Mouse (Mus musculus): ENCODE data around the gene Grik4. TPM values are rescaled to one million over a fixed set of nuclear protein-coding genes. Genes with fewer than 3 reads are reported as not detected.

Grik4 gene
- total and polyA plus RNA-seq, 2 experiments from 2014 or later, result 9.5 to 17.2 TPM

GRCm38 (mm10) chr9:42857756-42858155, 86.5 kb downstream of the Grik4 start:
- no peak for TF ChIP-seq CTCF (IDR thresholded peaks at IDR 0.05)
- Histone ChIP-seq H3K27ac (ENCODE audit: low read depth, low read length) (no peak overlapping the region), H3K4me1 (ENCODE audit: insufficient read depth, low read length) (no peaks in the 10 kb centered on the region), H3K9ac (replicated peaks; ENCODE audit: low read length, poor library complexity, severe bottlenecking) (no peak overlapping the region), H3K27me3 (ENCODE audit: insufficient read depth, low read length) (no peaks in the 10 kb centered on the region), H3K4me2 (ENCODE audit: low read depth, low read length, poor library complexity, severe bottlenecking) (no peak overlapping the region), H3K4me3 (ENCODE audit: low read depth, low read length) (no peak overlapping the region), H3K9me3 (ENCODE audit: low read length) (no peaks in the 10 kb centered on the region), H3K36me3 (ENCODE audit: insufficient read depth, low read length) (no peaks in the 10 kb centered on the region)
- no peak for ATAC-seq (ENCODE audit: low FRiP score)
- no peak for DNase-seq (ENCODE audit: low spot score)
- WGBS, result 81% methylated on average over 3 of the region's 3 CpGs

DNA sequence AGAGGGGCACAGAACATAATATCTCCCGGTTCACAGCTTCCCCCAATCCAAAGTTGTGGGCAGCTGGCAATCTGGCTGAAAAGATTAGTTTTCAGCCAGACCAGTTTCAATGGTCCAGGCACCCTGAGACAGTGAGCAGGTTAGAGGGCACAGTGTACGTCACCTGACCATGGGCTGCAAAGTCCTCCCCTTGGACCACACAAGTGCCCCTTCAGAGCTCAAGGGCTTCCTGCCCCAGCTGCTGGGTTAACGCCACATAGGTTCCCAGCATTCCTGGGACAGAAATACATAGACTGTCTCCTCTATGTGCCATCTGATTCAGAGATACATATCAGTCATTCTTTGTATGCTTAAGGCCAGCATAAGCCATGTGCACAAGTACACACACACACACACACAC, 91.2 kb downstream of the Grik4 start:
- TF ChIP-seq CTCF (IDR thresholded peaks at IDR 0.05), result no peak
- H3K36me3 ChIP-seq (ENCODE audit: insufficient read depth, low read length), result no peaks in the 10 kb centered on the region
- WGBS, result 90% methylated on average over 3 of the region's 3 CpGs

GRCm38 (mm10) chr9:42850063-42850462, 94.2 kb downstream of the Grik4 start:
- H3K4me3 ChIP-seq (ENCODE audit: low read depth, low read length), result no peak overlapping the region
- no peaks in the 10 kb centered on the region for H3K27me3 ChIP-seq (ENCODE audit: insufficient read depth, low read length)
- DNase-seq (ENCODE audit: low spot score), result no peak
- no peaks in the 10 kb centered on the region for H3K36me3 ChIP-seq (ENCODE audit: insufficient read depth, low read length)
- H3K4me1 ChIP-seq (ENCODE audit: insufficient read depth, low read length), result no peaks in the 10 kb centered on the region
- H3K27ac ChIP-seq (ENCODE audit: low read depth, low read length), result no peak overlapping the region
- no peak overlapping the region for H3K4me2 ChIP-seq (ENCODE audit: low read depth, low read length, poor library complexity, severe bottlenecking)
- WGBS, result 90% methylated on average over 6 of the region's 6 CpGs
- no peak overlapping the region for H3K9ac ChIP-seq (replicated peaks; ENCODE audit: low read length, poor library complexity, severe bottlenecking)
- no peak for ATAC-seq (ENCODE audit: low FRiP score)
- H3K9me3 ChIP-seq (ENCODE audit: low read length), result no peaks in the 10 kb centered on the region
- no peak for TF ChIP-seq CTCF (IDR thresholded peaks at IDR 0.05)

More for the DNA sequence above, 91.2 kb downstream of the Grik4 start:
- DNase-seq (ENCODE audit: low spot score) (no peak), ATAC-seq (ENCODE audit: low FRiP score) (no peak)
- H3K9me3 ChIP-seq (ENCODE audit: low read length), result no peaks in the 10 kb centered on the region
- H3K27me3 ChIP-seq (ENCODE audit: insufficient read depth, low read length), result no peaks in the 10 kb centered on the region
- no peak overlapping the region for H3K4me3 ChIP-seq (ENCODE audit: low read depth, low read length)
- no peak overlapping the region for H3K9ac ChIP-seq (replicated peaks; ENCODE audit: low read length, poor library complexity, severe bottlenecking)
- H3K4me2 ChIP-seq (ENCODE audit: low read depth, low read length, poor library complexity, severe bottlenecking), result no peak overlapping the region
- no peak overlapping the region for H3K27ac ChIP-seq (ENCODE audit: low read depth, low read length)
- no peaks in the 10 kb centered on the region for H3K4me1 ChIP-seq (ENCODE audit: insufficient read depth, low read length)

GRCm38 (mm10) chr9:42848061-42848460, 96.2 kb downstream of the Grik4 start:
- Histone ChIP-seq H3K4me3 (ENCODE audit: low read depth, low read length) (no peak overlapping the region), H3K27ac (ENCODE audit: low read depth, low read length) (no peak overlapping the region), H3K9me3 (ENCODE audit: low read length) (no peaks in the 10 kb centered on the region), H3K4me2 (ENCODE audit: low read depth, low read length, poor library complexity, severe bottlenecking) (no peak overlapping the region), H3K36me3 (ENCODE audit: insufficient read depth, low read length) (no peaks in the 10 kb centered on the region), H3K9ac (replicated peaks; ENCODE audit: low read length, poor library complexity, severe bottlenecking) (no peak overlapping the region), H3K27me3 (ENCODE audit: insufficient read depth, low read length) (no peaks in the 10 kb centered on the region), H3K4me1 (ENCODE audit: insufficient read depth, low read length) (no peaks in the 10 kb centered on the region)
- WGBS, result 39% methylated on average over 8 of the region's 9 CpGs
- ATAC-seq (ENCODE audit: low FRiP score) (no peak), DNase-seq (ENCODE audit: low spot score) (no peak)
- TF ChIP-seq CTCF (IDR thresholded peaks at IDR 0.05), result no peak

- ATAC-seq (ENCODE audit: low FRiP score) (no peak), DNase-seq (ENCODE audit: low spot score) (no peak)
- Histone ChIP-seq H3K27ac (ENCODE audit: low read depth, low read length) (no peak overlapping the region), H3K9me3 (ENCODE audit: low read length) (no peaks in the 10 kb centered on the region), H3K27me3 (ENCODE audit: insufficient read depth, low read length) (no peaks in the 10 kb centered on the region), H3K4me3 (ENCODE audit: low read depth, low read length) (no peak overlapping the region), H3K9ac (replicated peaks; ENCODE audit: low read length, poor library complexity, severe bottlenecking) (no peak overlapping the region), H3K4me2 (ENCODE audit: low read depth, low read length, poor library complexity, severe bottlenecking) (no peak overlapping the region), H3K4me1 (ENCODE audit: insufficient read depth, low read length) (no peaks in the 10 kb centered on the region; the same call in 1 of the 2 replicates), H3K36me3 (ENCODE audit: insufficient read depth, low read length) (no peaks in the 10 kb centered on the region)
- WGBS, result 70% methylated on average over 10 of the region's 10 CpGs
- no peak for TF ChIP-seq CTCF (IDR thresholded peaks at IDR 0.05)
Measured at GRCm38 (mm10) chr9:42846676-42847425, 97.4 kb downstream of the Grik4 start.

GRCm38 (mm10) chr9:42846139-42846538, 98.2 kb downstream of the Grik4 start:
- WGBS, result 78% methylated on average over 4 of the region's 4 CpGs
- no peak for ATAC-seq (ENCODE audit: low FRiP score)
- no peak overlapping the region for H3K27ac ChIP-seq (ENCODE audit: low read depth, low read length)

More at GRCm38 (mm10) chr9:42846139-42846538, 98.2 kb downstream of the Grik4 start:
- H3K27me3 ChIP-seq (ENCODE audit: insufficient read depth, low read length), result no peaks in the 10 kb centered on the region
- no peak overlapping the region for H3K9ac ChIP-seq (replicated peaks; ENCODE audit: low read length, poor library complexity, severe bottlenecking)
- H3K4me2 ChIP-seq (ENCODE audit: low read depth, low read length, poor library complexity, severe bottlenecking), result no peak overlapping the region
- H3K4me3 ChIP-seq (ENCODE audit: low read depth, low read length), result no peak overlapping the region
- H3K36me3 ChIP-seq (ENCODE audit: insufficient read depth, low read length), result no peaks in the 10 kb centered on the region
- no peak for DNase-seq (ENCODE audit: low spot score)
- no peak for TF ChIP-seq CTCF (IDR thresholded peaks at IDR 0.05)
- H3K9me3 ChIP-seq (ENCODE audit: low read length), result no peaks in the 10 kb centered on the region
- no peaks in the 10 kb centered on the region; the same call in 1 of the 2 replicates for H3K4me1 ChIP-seq (ENCODE audit: insufficient read depth, low read length)
